Mouse (Mus musculus): ENCODE data around the gene Nek6.

Gene Nek6

DNA sequence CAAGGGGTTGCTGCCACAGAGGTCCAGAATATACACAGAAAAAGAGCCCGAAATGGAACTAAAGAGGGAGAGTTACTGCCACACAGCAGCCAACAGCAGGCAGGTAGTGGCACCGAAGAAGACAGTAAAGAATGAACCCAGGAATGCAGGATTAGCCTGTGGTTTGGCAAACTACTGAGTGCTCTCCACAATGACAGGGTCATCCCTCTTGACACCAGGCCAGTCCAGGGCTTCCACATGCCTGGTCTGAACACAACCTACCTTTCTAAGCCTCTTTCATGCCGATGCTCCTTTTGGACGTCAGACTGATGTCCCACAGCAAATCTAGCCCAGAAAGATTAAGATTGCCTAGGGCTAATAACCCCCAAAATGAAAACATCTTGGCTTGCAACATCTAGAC lies 117.4 kb downstream of the Nek6 start:
- no peak for DNase-seq

DNA sequence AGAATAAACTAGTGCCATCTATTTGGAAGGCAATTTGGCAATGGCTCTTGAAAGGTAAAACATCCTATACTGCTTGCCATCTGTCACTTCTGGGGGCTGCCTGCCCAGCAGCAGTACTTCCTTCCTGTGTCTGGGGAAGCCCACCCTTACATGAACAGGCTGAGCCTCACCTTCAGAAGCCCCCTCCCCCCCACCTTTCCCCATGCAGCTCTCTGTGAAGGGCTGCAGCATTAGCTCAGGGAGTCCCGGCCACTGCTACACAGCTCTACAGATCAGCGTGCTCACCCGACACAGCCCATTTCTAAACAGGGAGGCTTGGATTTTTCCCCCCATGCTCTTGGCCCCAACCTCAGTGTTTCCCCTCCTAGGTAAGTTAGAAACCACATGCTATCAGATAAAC lies 118.0 kb downstream of the Nek6 start:
- DNase-seq = no peak

DNA sequence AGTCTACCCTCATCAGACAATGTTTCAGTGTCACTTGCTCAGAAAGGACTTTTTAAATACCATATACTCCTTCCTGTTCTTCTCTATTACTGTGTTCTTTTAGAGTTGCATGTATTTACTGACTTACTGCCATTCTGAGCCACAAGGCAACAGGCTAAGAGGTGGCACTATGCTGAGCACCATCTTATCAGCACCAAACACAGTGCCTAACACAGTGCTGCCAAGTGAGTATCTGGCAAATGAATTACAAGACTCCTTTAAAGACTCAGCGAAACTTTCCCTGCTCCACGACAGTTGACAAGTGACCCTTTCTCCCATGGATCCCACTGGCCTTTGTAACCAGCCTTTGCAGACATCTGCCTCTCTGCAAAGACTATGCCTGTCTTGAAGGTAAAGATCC lies 119.1 kb downstream of the Nek6 start:
- no peak for DNase-seq

DNA sequence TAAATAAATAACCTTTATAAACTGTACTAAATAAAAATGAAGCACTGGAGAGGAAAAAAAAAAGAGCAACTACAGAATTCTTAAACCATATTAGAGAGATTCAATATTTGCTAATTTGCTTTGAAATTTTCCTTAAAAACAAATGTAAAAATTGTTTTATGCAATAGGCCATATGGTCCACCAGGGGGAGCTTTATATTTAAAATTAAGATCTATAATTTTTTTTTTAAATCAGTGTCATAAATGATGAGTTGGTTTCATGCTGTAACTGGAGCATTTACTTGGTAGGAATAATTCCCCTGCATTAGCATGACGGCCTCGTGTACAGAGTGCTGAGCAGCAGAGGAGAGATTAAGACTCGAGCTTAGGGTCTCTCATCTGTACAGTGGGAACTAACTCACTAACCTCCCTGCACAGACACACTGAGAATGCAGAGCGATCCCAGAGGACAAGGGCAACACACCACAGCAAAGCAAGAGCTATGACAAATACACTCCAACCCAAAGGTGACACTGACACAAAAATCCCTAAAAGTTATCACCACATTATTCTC lies 126.3 kb downstream of the Nek6 start:
- DNase-seq = no peak

DNA sequence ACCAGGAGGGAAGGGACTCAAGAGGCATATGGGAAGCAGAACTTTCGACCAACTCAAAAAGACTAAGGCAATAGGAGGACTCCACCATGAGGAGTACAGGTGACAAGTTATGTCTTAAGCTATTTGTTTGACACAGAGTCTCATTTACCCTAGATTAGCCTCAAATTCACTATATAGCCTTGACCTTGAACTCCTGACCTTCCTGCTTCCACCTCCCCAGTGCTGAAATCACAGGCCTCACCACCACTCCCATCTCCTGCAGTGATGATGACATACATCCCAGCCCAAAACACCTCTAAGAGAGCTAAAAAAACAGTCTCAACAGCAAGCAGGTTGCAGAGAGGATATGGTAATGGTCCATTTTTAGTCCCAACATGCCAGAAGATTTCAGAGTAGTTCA lies 130.3 kb downstream of the Nek6 start:
- DNase-seq = no peak

DNA sequence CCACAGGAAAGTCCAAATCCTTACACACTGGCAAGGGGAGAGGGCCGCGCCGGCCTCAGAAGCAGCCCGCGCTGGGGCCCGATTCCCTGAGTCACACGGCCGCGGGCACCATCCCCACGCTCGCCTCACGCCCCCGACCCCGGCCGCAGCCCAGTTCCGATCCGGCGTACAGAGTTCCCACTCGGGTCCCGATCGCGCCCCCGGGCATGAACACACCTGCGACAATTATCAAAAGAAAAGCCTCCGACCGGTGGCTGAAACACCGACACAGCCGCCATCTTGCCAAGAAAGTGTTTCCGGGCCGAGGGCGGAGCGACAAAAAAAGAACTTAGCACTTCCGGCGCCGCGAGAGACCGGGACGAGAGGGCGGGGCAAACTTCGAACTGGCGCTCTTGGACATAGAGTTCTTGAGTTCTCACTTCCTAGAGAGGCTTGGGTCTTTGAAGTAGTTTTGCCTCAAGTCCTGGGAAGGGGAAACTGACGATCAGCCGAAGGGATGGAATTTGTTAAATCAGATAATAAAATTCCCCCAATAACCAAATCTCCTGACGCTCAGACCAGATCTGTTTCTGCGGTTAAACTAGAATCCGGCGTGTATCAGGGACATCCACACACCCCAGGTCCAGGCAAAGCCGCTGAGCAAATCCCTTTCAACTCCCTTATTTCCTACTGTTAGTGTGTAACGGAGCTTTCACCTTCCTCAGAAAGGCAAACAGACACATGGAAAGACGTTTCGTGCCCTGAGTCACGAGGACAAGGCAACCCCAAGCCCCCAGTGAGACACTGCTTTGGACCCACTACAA lies 132.4 kb downstream of the Nek6 start, which contains the start of gene Psmb7:
Gene Psmb7, minus strand, starts transcription at position 463 of the 803 bp plus-strand sequence.
- DNase-seq = peak; percentile 93

All from kidney, postnatal 14 days (tissue).